Mouse (Mus musculus): ENCODE data around the gene Vmn1r4.

DNA sequence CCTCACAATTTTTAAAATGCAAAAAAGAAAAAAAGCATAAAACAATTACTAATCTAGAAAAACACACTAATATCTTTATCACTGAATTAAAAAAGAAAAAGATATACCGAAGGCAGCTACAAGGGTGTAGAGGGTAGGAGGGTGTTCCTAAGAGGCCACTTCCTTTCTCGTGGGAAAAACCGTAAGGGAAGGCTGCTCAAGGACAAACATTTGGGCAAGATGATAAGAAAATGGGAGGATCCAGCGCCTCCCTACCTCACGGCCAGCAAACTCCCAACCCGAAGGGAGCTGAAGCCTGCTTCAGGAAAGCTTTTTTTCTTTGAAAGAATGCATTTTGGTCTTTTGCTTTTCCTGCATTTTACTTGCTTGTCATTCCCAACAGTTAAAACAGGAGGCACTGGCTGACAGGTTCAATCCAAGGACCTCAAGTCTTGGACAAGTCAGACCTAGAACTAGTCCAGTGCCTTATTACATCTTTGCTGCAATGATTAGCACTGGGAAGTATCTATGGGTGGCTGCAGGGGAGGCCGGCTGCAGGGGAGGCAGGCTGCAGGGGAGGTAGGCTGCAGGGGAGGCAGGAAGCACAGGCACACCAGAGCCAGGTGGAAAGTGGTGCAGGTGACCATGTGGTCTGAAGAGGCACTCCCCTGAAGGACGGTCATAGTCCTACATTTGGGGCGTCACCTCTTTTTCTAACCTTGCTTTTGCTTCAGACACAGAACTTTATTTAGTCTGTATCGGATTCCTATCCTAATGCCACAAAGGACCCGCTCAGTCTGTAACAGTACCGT, 6.0 kb upstream of the Vmn1r4 start:
- no peak for TF ChIP-seq CTCF (IDR thresholded peaks at IDR 0.05; ENCODE audit: extremely low read depth, insufficient read depth, low read length)
- no peak for TF ChIP-seq POLR2A (IDR thresholded peaks at IDR 0.05; ENCODE audit: extremely low read depth, insufficient read depth, low read length)
